ENCODE assay signal across 8 mouse cellular contexts in genomic region chr11:120711980-120712604, GRCm38 (mm10). TPM values are rescaled to one million over a fixed set of nuclear protein-coding genes. Genes with fewer than 3 reads are reported as not detected.
DNase-seq lines count a peak whose midpoint lies in the region; ATAC-seq and TF ChIP-seq lines count a peak whose summit lies in the region.

No protein-coding gene starts in this region.

- H3K79me2 ChIP-seq in CH12.LX (replicated peaks; ENCODE audit: control insufficient read depth, extremely low read depth, insufficient read depth, poor library complexity, severe bottlenecking), result no peaks in the 10 kb centered on the region

- TF ChIP-seq CTCF in CH12.LX (conservative IDR thresholded peaks at IDR 0.05 in 1 of 2, IDR thresholded peaks at IDR 0.05 in 1 of 2; ENCODE audit: low read depth in 2 of 2, low read length in 2 of 2), result no peak

- no peak overlapping the region for H3K27ac ChIP-seq in CH12.LX (ENCODE audit: insufficient read depth, low read depth)
- peak overlapping the region; percentile 81; the same call in 1 of the 2 replicates for H3K27ac ChIP-seq in hindbrain, embryonic 10.5 days
- H3K27ac ChIP-seq in liver, embryonic 15.5 days (replicated peaks), result no peak overlapping the region

- no peak overlapping the region for H3K9ac ChIP-seq in CH12.LX (ENCODE audit: insufficient read depth, low read depth)
- no peak overlapping the region for H3K9ac ChIP-seq in liver, embryonic 15.5 days

- TF ChIP-seq EP300 in CH12.LX (IDR thresholded peaks at IDR 0.05; ENCODE audit: low read length), result no peak

- peaks cover 19 to 38% of the 10 kb centered on the region in 2 experiments for H3K4me1 ChIP-seq in CH12.LX (ENCODE audit: control insufficient read depth in 1 of 2, insufficient read depth in 2 of 2)
- H3K4me1 ChIP-seq in hindbrain, embryonic 10.5 days (replicated peaks), result peaks cover 64% of the 10 kb centered on the region
- H3K4me1 ChIP-seq in liver, embryonic 15.5 days (replicated peaks), result peaks cover 30% of the 10 kb centered on the region

- in situ Hi-C loops in CH12.LX (cut with MboI; ENCODE audit: low pct_ligation_motif_present, low pct_unique_long_range_greater_than_20kb, low sequenced_read_pairs), result no loop called here

- no peak overlapping the region for H3K4me3 ChIP-seq in CH12.LX (replicated peaks in 1 of 3; ENCODE audit: low read depth in 2 of 3, low read length in 2 of 3, poor library complexity in 1 of 3)
- H3K4me3 ChIP-seq in hindbrain, embryonic 10.5 days, result peak overlapping the region; percentile 63
- H3K4me3 ChIP-seq in liver, embryonic 15.5 days (replicated peaks), result peak overlapping the region; percentile 71

- WGBS in hindbrain, embryonic 10.5 days, result 63% methylated on average over 8 of the region's 8 CpGs
- 68% methylated on average over 8 of the region's 8 CpGs for WGBS in liver, embryonic 15.5 days (ENCODE audit: insufficient replicate concordance)

- H3K27me3 ChIP-seq in CH12.LX (replicated peaks), result no peaks in the 10 kb centered on the region
- no peaks in the 10 kb centered on the region for H3K27me3 ChIP-seq in hindbrain, embryonic 10.5 days (ENCODE audit: insufficient read depth, poor library complexity, severe bottlenecking)
- no peaks in the 10 kb centered on the region for H3K27me3 ChIP-seq in liver, embryonic 15.5 days

- peaks cover 41 to 75% of the 10 kb centered on the region in 2 experiments for H3K36me3 ChIP-seq in CH12.LX (replicated peaks in 1 of 2; ENCODE audit: control insufficient read depth in 1 of 2, insufficient read depth in 1 of 2, low read length in 1 of 2)
- peaks cover 55% of the 10 kb centered on the region for H3K36me3 ChIP-seq in hindbrain, embryonic 10.5 days
- 0 out of 2 replicates have a peak, but pooled peaks cover 14% of the 10 kb centered on the region for H3K36me3 ChIP-seq in liver, embryonic 15.5 days (replicated peaks)

- dilution Hi-C loops in CH12.LX (cut with MboI; ENCODE audit: extremely low pct_ligation_motif_present, extremely low pct_unique_long_range_greater_than_20kb, low sequenced_read_pairs), result no loop called here

- TF ChIP-seq POLR2A in CH12.LX (IDR thresholded peaks at IDR 0.05; ENCODE audit: low read depth, low read length), result no peak

- TF ChIP-seq RAD21 in CH12.LX (IDR thresholded peaks at IDR 0.05; ENCODE audit: low read depth, low read length), result no peak

- H3K4me2 ChIP-seq in CH12.LX (ENCODE audit: insufficient read depth, low read depth, poor library complexity, severe bottlenecking), result no peak overlapping the region
- H3K4me2 ChIP-seq in liver, embryonic 15.5 days, result peak overlapping the region; percentile 96

- no peaks in the 10 kb centered on the region for H3K9me3 ChIP-seq in CH12.LX (replicated peaks; ENCODE audit: low read length)
- H3K9me3 ChIP-seq in hindbrain, embryonic 10.5 days, result no peaks in the 10 kb centered on the region
- no peaks in the 10 kb centered on the region for H3K9me3 ChIP-seq in liver, embryonic 15.5 days (replicated peaks)

- DNase-seq in frontal cortex, postnatal 10 days (ENCODE audit: low spot score in 2 of 2), result peak; percentile 6 to 12
- DNase-seq in frontal cortex, postnatal 14 days (ENCODE audit: low spot score in 2 of 2), result no peak
- DNase-seq in CH12.LX (ENCODE audit: extremely low read depth), result no peak
- no peak for DNase-seq in hindbrain, embryonic 10.5 days (ENCODE audit: low spot score)
- no peak for DNase-seq in thymus, postnatal 10 days (ENCODE audit: low spot score in 2 of 2)
- DNase-seq in adrenal gland, adult 8-10 months, result no peak
- no peak for DNase-seq in frontal cortex, postnatal 25 days (ENCODE audit: low spot score in 2 of 2)

- ATAC-seq in liver, embryonic 15.5 days (ENCODE audit: insufficient read depth), result no peak

TF ChIP-seq in CH12.LX, 34 proteins besides CTCF, POLR2A, EP300 and RAD21:
- TF ChIP-seq POLR2AphosphoS2 (IDR thresholded peaks at IDR 0.05; ENCODE audit: low read depth, low read length), result 0 out of 2 replicates have a peak, but pooled peaks have one; percentile 39
- TF ChIP-seq TBP (conservative IDR thresholded peaks at IDR 0.05; ENCODE audit: low read depth, low read length), result no peak
- TF ChIP-seq JUND (conservative IDR thresholded peaks at IDR 0.05; ENCODE audit: low read depth, low read length), result no peak
- TF ChIP-seq USF2 (conservative IDR thresholded peaks at IDR 0.05; ENCODE audit: low read depth, low read length), result no peak
- TF ChIP-seq KAT2A (IDR thresholded peaks at IDR 0.05; ENCODE audit: insufficient replicate concordance, low read length), result no peak
- no peak for TF ChIP-seq MAFK (IDR thresholded peaks at IDR 0.05; ENCODE audit: insufficient replicate concordance, low read length)
- TF ChIP-seq USF1 (IDR thresholded peaks at IDR 0.05; ENCODE audit: low read depth, low read length), result no peak

RNA-seq across cellular contexts. Expression of gene Cenpx, which starts 1.4 kb away (rescaled TPM):
- 101 and 103 TPM in 2 replicates for total RNA-seq in CH12.LX (2012; rRNA removed)
- 72.3 and 76.5 TPM in 2 replicates for total RNA-seq in CH12.LX (2014; rRNA removed)
- 122 and 131 TPM in 2 replicates for polyA plus RNA-seq in CH12.LX (2012; ENCODE audit: insufficient read length, low read depth)
- 129 and 137 TPM in 2 replicates for polyA plus RNA-seq in hindbrain, embryonic 10.5 days (2016; fragmentation: Nextera tagmentation; extraction: Ambion mirVana)
- 80.9 and 88.4 TPM in 2 replicates for polyA plus RNA-seq in liver, embryonic 15.5 days (2015; fragmentation: Nextera tagmentation; extraction: Ambion mirVana)
- total RNA-seq in adrenal gland, adult 8-10 months (2022), result 10 to 100 TPM; 49.3 to 61.7 (median 55.7) TPM

RNA-seq across cellular contexts. Expression of gene Lrrc45, which starts 1.6 kb away (rescaled TPM):
- total RNA-seq in CH12.LX (2012; rRNA removed) (31.3 and 35.6 TPM in 2 replicates), CH12.LX (2014; rRNA removed) (11.7 and 12.9 TPM in 2 replicates)
- polyA plus RNA-seq in CH12.LX (2012; ENCODE audit: insufficient read length, low read depth), result 20.3 and 23.8 TPM in 2 replicates
- polyA plus RNA-seq in hindbrain, embryonic 10.5 days (2016; fragmentation: Nextera tagmentation; extraction: Ambion mirVana), result 55.8 and 57.7 TPM in 2 replicates
- polyA plus RNA-seq in liver, embryonic 15.5 days (2015; fragmentation: Nextera tagmentation; extraction: Ambion mirVana), result 9.7 and 11.5 TPM in 2 replicates
- total RNA-seq in adrenal gland, adult 8-10 months (2022), result 10 to 100 TPM; 26.1 to 57.9 (median 42.3) TPM

RNA-seq across cellular contexts. Expression of gene Rac3, which starts 9.2 kb away (rescaled TPM):
- total RNA-seq in CH12.LX (2012; rRNA removed), result 8.9 and 9.9 TPM in 2 replicates
- 2.9 and 3.4 TPM in 2 replicates for total RNA-seq in CH12.LX (2014; rRNA removed)
- 5.5 and 8.3 TPM in 2 replicates for polyA plus RNA-seq in CH12.LX (2012; ENCODE audit: insufficient read length, low read depth)
- polyA plus RNA-seq in hindbrain, embryonic 10.5 days (2016; fragmentation: Nextera tagmentation; extraction: Ambion mirVana), result 31.0 and 58.2 TPM in 2 replicates
- 0.96 and 1.5 TPM in 2 replicates for polyA plus RNA-seq in liver, embryonic 15.5 days (2015; fragmentation: Nextera tagmentation; extraction: Ambion mirVana)
- total RNA-seq in adrenal gland, adult 8-10 months (2022), result 10 to 100 TPM; 11.1 to 23.9 (median 15.9) TPM

RNA-seq across cellular contexts. Expression of gene Dcxr, which starts 15.0 kb away (rescaled TPM):
- total RNA-seq in CH12.LX (2012; rRNA removed) (49.4 and 74.7 TPM in 2 replicates), CH12.LX (2014; rRNA removed) (24.1 and 24.8 TPM in 2 replicates)
- polyA plus RNA-seq in CH12.LX (2012; ENCODE audit: insufficient read length, low read depth), result 23.3 and 23.5 TPM in 2 replicates
- 17.9 and 19.8 TPM in 2 replicates for polyA plus RNA-seq in hindbrain, embryonic 10.5 days (2016; fragmentation: Nextera tagmentation; extraction: Ambion mirVana)
- 20.2 and 24.6 TPM in 2 replicates for polyA plus RNA-seq in liver, embryonic 15.5 days (2015; fragmentation: Nextera tagmentation; extraction: Ambion mirVana)
- 100 to 1,000 TPM in 2 of 4 experiments, 10 to 100 TPM in 2; 41.6 to 142 (median 76.2) TPM for total RNA-seq in adrenal gland, adult 8-10 months (2022)

RNA-seq across cellular contexts. Expression of gene Cbr2, which starts 19.8 kb away (rescaled TPM):
- total RNA-seq in CH12.LX (2012; rRNA removed) (0.21 and 0.25 TPM in 2 replicates), CH12.LX (2014; rRNA removed) (not detected in 2 replicates)
- not detected in 2 replicates for polyA plus RNA-seq in CH12.LX (2012; ENCODE audit: insufficient read length, low read depth)
- 1.6 and 2.1 TPM in 2 replicates for polyA plus RNA-seq in hindbrain, embryonic 10.5 days (2016; fragmentation: Nextera tagmentation; extraction: Ambion mirVana)
- 0.37 TPM in 1 of 2 replicates, not detected in the other for polyA plus RNA-seq in liver, embryonic 15.5 days (2015; fragmentation: Nextera tagmentation; extraction: Ambion mirVana)
- total RNA-seq in adrenal gland, adult 8-10 months (2022), result 10 to 100 TPM in 1 of 4 experiments, 1 to 10 TPM in 3; 4.8 to 11.4 (median 6.5) TPM

Comparison
In these comparisons a context has a peak if more than half of its experiments do, and no peak if none do; other contexts are left out.
1. DNase-seq: peak in frontal cortex, postnatal 10 days (2 of 2); none in frontal cortex, postnatal 14 days (0 of 2), CH12.LX (single experiment), hindbrain, embryonic 10.5 days (single experiment), thymus, postnatal 10 days (0 of 2), adrenal gland, adult 8-10 months (single experiment) and frontal cortex, postnatal 25 days (0 of 2).
2. H3K4me3 ChIP-seq: peak in hindbrain, embryonic 10.5 days (single experiment) and liver, embryonic 15.5 days (single experiment); none in CH12.LX (0 of 3).